Mouse (Mus musculus) stomach, embryonic 14.5 days (tissue): ENCODE data around the gene Cic. TPM values are rescaled to one million over a fixed set of nuclear protein-coding genes. Genes with fewer than 3 reads are reported as not detected.

Experiments used
- microRNA-seq: library from miRNA; unstranded; fragments of <30 nt; microRNA quantifications from one replicate; pipeline ENCODE4, GENCODE M21; 2016
- polyA plus RNA-seq: library from polyadenylated mRNA; unstranded; fragments of >200 nt; fragmentation: Nextera tagmentation; extraction: Ambion mirVana; gene quantifications from 2 replicates; pipeline ENCODE4 v1.2.1, GENCODE M21; 2014

Gene Cic
- polyA plus RNA-seq, 1 experiment from 2014 or later: 51.4 TPM

Small RNA genes lying within 50 kb of the gene (microRNA-seq; reads per million reads assigned to microRNA genes)
- gene Mir7048: not detected

Other genes with a start within 250 kb of the Cic start
- gene Grik5, start 195.4 kb upstream of the Cic start, polyA plus RNA-seq: 12.3 and 13.0 TPM in 2 replicates
- 25.9 and 27.9 TPM in 2 replicates for gene Zfp574, start 195.1 kb upstream of the Cic start, polyA plus RNA-seq
- 1.8 and 2.3 TPM in 2 replicates for gene Pou2f2, start 88.0 kb upstream of the Cic start, polyA plus RNA-seq
- 7.5 and 8.7 TPM in 2 replicates for gene Dedd2, start 47.1 kb upstream of the Cic start, polyA plus RNA-seq
- gene Zfp526, start 46.3 kb upstream of the Cic start, polyA plus RNA-seq: 3.7 and 4.2 TPM in 2 replicates
- gene Gsk3a, start 29.9 kb upstream of the Cic start, polyA plus RNA-seq: 14.7 and 15.9 TPM in 2 replicates
- 25.8 and 27.7 TPM in 2 replicates for gene Erf, start 16.9 kb upstream of the Cic start, polyA plus RNA-seq
- 274 and 284 TPM in 2 replicates for gene Pafah1b3, start 30.3 kb downstream of the Cic start, polyA plus RNA-seq
- gene Prr19, start 33.7 kb downstream of the Cic start, polyA plus RNA-seq: 0.76 and 1.1 TPM in 2 replicates
- 1.9 and 2.0 TPM in 2 replicates for gene Tmem145, start 38.4 kb downstream of the Cic start, polyA plus RNA-seq
- gene Megf8, start 49.5 kb downstream of the Cic start, polyA plus RNA-seq: 12.2 and 13.0 TPM in 2 replicates
- 0.55 TPM in 1 of 2 replicates, not detected in the other for gene Cnfn, start 102.0 kb downstream of the Cic start, polyA plus RNA-seq
- gene Lipe, start 131.0 kb downstream of the Cic start, polyA plus RNA-seq: 3.7 and 5.3 TPM in 2 replicates
- 0.58 TPM in 1 of 2 replicates, not detected in the other for gene Cxcl17, start 145.2 kb downstream of the Cic start, polyA plus RNA-seq
- 14.8 and 21.2 TPM in 2 replicates for gene Ceacam1, start 209.9 kb downstream of the Cic start, polyA plus RNA-seq